Mouse (Mus musculus) intestine, embryonic 14.5 days (tissue): Measurements from ENCODE around the gene Nolc1. TPM values are rescaled to one million over a fixed set of nuclear protein-coding genes. Genes with fewer than 3 reads are reported as not detected.

ENCODE experiments used
- ATAC-seq: fragments of 200-750 bp; cut with Nextera tagmentation; replicated peaks from 2 replicates; pipeline ENCODE4 v1.8.0; 2017; ENCODE audit warnings: low read depth, moderate number of reproducible peaks, moderate TSS enrichment, moderate library complexity; ENCODE audit not compliant: low FRiP score, low TSS enrichment
- DNase-seq: peaks from one replicate; pipeline ENCODE4 v3.0.0-alpha.2; 2018; ENCODE audit warnings: low spot score
- H3K27ac ChIP-seq: fragments of 300-500 bp; sonication (generic); 2 replicates; pipeline ENCODE4 v1.5.1; 2014; ENCODE audit warnings: low read depth, mild to moderate bottlenecking, control low read depth
- H3K27me3 ChIP-seq: fragments of 300-500 bp; sonication (generic); replicated peaks from 2 replicates; pipeline ENCODE4 v1.6.1; 2014; ENCODE audit warnings: low read length, control low read depth; ENCODE audit not compliant: control insufficient read depth, insufficient read depth
- H3K36me3 ChIP-seq: fragments of 300-500 bp; sonication (generic); 2 replicates; pipeline ENCODE4 v1.6.1; 2014; ENCODE audit warnings: low read length, control low read depth; ENCODE audit not compliant: control insufficient read depth, insufficient read depth
- H3K4me1 ChIP-seq: fragments of 300-500 bp; sonication (generic); replicated peaks from 2 replicates; pipeline ENCODE4 v1.6.1; 2014; ENCODE audit warnings: low read length, control low read depth, mixed read lengths; ENCODE audit not compliant: control insufficient read depth, insufficient read depth
- H3K4me2 ChIP-seq: fragments of 300-500 bp; sonication (generic); 2 replicates; pipeline ENCODE4 v1.6.1; 2014; ENCODE audit warnings: low read length
- H3K4me3 ChIP-seq: fragments of 300-500 bp; sonication (generic); 2 replicates; pipeline ENCODE4 v1.5.1; 2014; ENCODE audit warnings: low read depth, low read length, control low read depth, mixed read lengths
- H3K9ac ChIP-seq: fragments of 300-500 bp; sonication (generic); 2 replicates; pipeline ENCODE4 v1.6.1; 2014; ENCODE audit warnings: mild to moderate bottlenecking, low read length
- H3K9me3 ChIP-seq: fragments of 300-500 bp; sonication (generic); 2 replicates; pipeline ENCODE4 v1.6.1; 2016; ENCODE audit warnings: low read length, control low read depth; ENCODE audit not compliant: control insufficient read depth
- WGBS: fragments of 180-500 bp; shearing (Covaris S2); extraction: QIAGEN DNeasy Blood & Tissue Kit; methylation state at CpG from one replicate; pipeline ENCODE4 v1.1.7; 2014; 5-methylcytosine and 5-hydroxymethylcytosine counted together
- polyA plus RNA-seq: library from polyadenylated mRNA; unstranded; fragments of >200 nt; fragmentation: Nextera tagmentation; extraction: Ambion mirVana; gene quantifications from 2 replicates; pipeline ENCODE4 v1.2.1, GENCODE M21; 2014

The Nolc1 gene
- polyA plus RNA-seq, 1 experiment from 2014 or later: 109 TPM

DNA sequence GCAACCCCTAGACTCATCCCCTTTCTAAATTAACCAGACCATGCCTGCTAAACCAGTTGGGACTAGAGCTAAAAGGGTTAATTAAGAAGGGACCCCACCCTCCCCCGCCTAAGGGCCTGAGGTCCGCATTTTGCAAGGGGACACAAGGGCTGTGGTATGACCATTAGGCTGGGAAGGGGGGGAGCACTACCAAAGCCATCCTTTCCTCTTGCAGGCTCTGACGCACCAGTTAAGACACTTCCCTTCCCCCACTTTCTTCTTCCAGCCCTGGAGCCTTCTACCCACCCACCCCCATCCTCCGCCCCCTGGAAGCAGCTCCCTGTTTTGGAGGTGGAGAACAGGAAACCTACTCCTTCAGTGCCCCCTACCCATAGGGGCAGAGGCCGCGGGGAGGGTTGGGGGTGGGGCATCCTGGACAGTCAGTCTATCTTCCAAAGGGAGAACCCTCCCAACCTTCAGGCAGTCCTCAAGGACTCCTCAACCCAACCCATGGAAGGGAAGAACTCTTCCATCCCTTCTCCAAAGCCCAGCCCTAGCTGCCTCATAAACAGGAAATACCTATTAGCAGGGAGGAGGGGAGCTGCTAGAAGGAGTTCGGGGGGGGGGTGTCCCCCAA lies 29.9 kb upstream of the Nolc1 start:
- Histone ChIP-seq H3K9ac (peak overlapping the region; percentile 93), H3K9me3 (no peaks in the 10 kb centered on the region), H3K36me3 (no peaks in the 10 kb centered on the region), H3K27ac (peak overlapping the region; percentile 93), H3K4me3 (peak overlapping the region; percentile 87), H3K4me2 (peak overlapping the region; percentile 100), H3K27me3 (no peaks in the 10 kb centered on the region), H3K4me1 (peaks cover 48% of the 10 kb centered on the region)
- WGBS: 2% methylated on average over 5 of the region's 7 CpGs
- peak; percentile 34 for ATAC-seq
- peak; percentile 84 for DNase-seq

DNA sequence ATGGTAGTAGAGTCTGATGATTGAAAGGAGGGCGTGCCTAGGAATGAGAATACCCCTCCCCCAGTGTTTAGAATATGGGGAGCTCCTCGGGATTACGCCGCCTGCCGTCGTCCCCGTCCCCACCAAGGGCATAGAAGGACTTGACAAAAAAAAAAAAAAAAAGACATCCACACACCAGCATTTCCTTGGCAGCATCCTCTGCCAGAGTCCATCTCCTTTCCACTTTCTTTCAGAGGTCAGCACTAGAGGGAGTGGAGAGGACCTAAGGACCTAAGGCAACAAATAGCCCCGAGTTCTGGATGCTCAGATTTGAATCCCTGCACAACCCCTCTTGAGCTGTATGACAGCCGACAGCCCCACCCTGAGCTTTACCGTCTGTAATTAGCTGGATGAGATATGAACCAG lies 29.0 kb upstream of the Nolc1 start:
- Histone ChIP-seq H3K36me3 (no peaks in the 10 kb centered on the region), H3K27ac (peak overlapping the region; percentile 93), H3K4me2 (peak overlapping the region; percentile 100), H3K9ac (no peak overlapping the region), H3K27me3 (no peaks in the 10 kb centered on the region), H3K9me3 (no peaks in the 10 kb centered on the region), H3K4me3 (no peak overlapping the region), H3K4me1 (peaks cover 40% of the 10 kb centered on the region)
- no peak for DNase-seq
- no peak for ATAC-seq
- 6% methylated on average over 10 of the region's 10 CpGs for WGBS

DNA sequence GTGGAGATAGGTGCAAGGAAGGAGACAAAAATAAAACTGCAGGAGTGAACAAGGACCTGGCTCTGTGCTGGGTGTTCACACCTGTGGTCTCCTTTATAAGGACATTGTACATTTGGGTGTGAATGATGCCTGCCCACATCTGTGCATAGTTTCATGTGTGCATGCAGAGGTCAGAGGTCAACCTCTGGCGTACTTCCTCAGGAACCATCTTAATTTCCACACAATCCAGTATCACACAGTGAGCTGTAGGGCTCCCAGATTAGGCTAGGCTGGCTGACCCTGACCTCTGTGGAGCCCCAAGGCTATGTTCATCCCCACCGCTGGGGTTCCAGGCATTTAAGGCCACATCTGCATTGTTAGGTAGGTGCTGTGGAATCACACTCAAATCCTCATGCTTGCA lies 28.2 kb upstream of the Nolc1 start:
- Histone ChIP-seq H3K9ac (no peak overlapping the region), H3K4me1 (peaks cover 32% of the 10 kb centered on the region), H3K36me3 (no peaks in the 10 kb centered on the region), H3K27me3 (no peaks in the 10 kb centered on the region), H3K4me2 (no peak overlapping the region), H3K9me3 (no peaks in the 10 kb centered on the region), H3K27ac (no peak overlapping the region), H3K4me3 (no peak overlapping the region)
- ATAC-seq (no peak), DNase-seq (no peak)
- 71% methylated on average over 2 of the region's 2 CpGs for WGBS

DNA sequence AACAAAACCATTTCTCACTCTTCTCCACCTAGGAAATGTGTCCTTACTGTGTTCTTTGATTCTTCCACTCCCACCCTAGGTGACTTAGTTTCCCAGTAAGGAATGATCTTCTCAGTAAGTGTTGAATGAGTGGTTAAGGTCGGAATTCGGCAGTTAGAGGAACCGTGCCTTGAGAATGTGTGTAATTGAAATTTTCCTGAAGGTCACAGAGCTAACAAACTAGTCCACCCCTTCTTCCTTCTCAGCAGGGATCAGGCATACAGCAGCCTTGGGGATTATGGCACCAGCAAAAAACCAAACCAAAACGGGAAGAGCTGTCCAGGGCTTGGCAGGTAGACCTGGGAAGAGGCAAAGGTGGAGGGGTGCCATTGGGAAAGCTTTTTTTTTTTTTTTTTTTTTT lies 26.5 kb upstream of the Nolc1 start:
- 66% methylated on average over 4 of the region's 4 CpGs for WGBS
- no peak overlapping the region for H3K27ac ChIP-seq
- H3K4me3 ChIP-seq: no peak overlapping the region
- H3K4me1 ChIP-seq: peaks cover 15% of the 10 kb centered on the region
- H3K27me3 ChIP-seq: no peaks in the 10 kb centered on the region
- ATAC-seq: no peak
- H3K9ac ChIP-seq: no peak overlapping the region
- no peak overlapping the region for H3K4me2 ChIP-seq
- no peaks in the 10 kb centered on the region for H3K9me3 ChIP-seq
- H3K36me3 ChIP-seq: no peaks in the 10 kb centered on the region
- DNase-seq: no peak

DNA sequence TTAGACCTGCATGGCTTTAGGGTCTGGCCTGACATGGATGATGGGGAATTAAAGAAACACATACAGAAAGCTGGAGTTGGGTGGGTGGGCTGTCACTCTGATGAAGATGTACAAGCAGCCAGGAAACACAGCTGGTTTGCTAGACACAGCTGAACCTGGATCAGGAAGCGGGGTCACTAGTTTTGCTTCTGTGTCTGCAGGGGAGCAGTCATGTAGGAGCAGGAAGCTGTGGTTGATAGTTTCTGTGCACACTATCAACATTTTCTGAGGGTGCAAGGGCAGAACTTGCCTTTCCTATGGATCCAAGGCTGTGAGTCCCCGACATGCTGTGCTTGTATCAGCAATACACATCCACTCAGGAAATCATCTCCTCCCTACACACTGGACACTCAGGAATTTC lies 25.2 kb upstream of the Nolc1 start:
- no peak overlapping the region for H3K4me3 ChIP-seq
- no peak overlapping the region for H3K27ac ChIP-seq
- DNase-seq (no peak), ATAC-seq (no peak)
- H3K9me3 ChIP-seq: no peaks in the 10 kb centered on the region
- peaks cover 12% of the 10 kb centered on the region for H3K4me1 ChIP-seq
- WGBS: 73% methylated on average over 2 of the region's 2 CpGs
- no peak overlapping the region for H3K4me2 ChIP-seq
- H3K9ac ChIP-seq: no peak overlapping the region
- no peaks in the 10 kb centered on the region for H3K27me3 ChIP-seq
- H3K36me3 ChIP-seq: no peaks in the 10 kb centered on the region

DNA sequence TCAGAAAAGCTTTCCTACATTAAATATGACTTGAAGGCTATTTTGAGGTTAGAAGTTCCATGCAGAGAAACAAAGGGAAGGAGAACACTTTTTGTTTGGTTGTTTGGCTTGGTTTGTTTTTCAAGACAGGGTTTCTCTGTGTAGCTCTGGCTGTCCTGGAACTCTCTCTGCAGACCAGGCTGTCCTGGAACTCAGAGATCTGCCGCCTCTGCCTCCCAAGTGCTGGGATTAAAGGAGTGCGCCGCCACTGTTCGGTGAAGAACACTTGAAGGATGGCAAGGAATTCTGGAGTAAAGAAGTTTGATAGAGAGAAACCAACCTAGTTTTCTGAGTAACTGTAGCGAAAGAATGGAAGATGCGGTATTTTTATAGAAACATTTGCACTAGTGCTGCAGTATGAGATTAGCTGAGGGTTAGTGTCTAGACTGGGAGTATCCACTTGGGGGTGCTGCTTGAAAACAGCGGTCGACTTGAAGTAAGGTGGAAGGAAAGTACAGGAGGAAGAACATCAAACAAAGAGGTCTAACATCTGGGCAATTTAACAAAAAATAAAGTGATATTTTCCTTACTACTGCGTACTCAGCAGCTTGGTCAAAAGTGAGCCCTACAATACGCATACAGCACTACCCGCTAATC lies 19.8 kb upstream of the Nolc1 start:
- Histone ChIP-seq H3K4me2 (peak overlapping the region; percentile 84), H3K4me3 (peak overlapping the region; percentile 88), H3K27me3 (no peaks in the 10 kb centered on the region), H3K36me3 (no peaks in the 10 kb centered on the region), H3K9ac (peak overlapping the region; percentile 70; the same call in 1 of the 2 replicates), H3K4me1 (peaks cover 8% of the 10 kb centered on the region), H3K9me3 (no peaks in the 10 kb centered on the region), H3K27ac (peak overlapping the region; percentile 95; the same call in 1 of the 2 replicates)
- DNase-seq (no peak), ATAC-seq (peak; percentile 69)
- 2% methylated on average over 11 of the region's 11 CpGs for WGBS

DNA sequence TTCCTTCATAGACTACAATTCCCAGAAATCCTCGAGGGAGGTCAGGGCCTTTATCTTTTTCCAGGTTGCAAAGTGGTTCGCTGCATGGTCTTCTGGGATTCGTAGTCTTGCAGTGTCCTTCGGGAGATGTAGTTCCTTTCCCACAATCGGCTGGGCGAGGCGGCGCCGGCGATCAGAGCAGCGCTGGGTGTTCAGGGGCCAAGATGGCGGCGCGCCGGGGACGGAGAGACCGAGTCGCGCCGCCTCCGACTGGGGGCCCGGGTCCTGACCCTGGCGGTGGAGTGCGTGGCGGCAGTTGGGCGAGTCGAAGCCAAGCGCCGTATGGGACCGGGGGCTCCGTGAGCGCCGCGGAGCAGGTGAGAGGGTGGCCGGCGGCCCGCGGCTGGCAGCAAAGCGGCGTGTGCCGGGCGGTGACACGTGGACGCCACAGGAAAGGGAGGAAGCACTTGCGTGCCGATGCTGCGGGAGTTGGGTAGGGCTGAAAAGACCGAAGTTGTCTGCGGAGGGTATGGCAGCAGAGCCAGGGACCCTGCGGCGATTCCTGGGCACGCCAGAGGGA lies 19.2 kb upstream of the Nolc1 start:
- no peaks in the 10 kb centered on the region for H3K27me3 ChIP-seq
- peak overlapping the region; percentile 88 for H3K4me3 ChIP-seq
- H3K9ac ChIP-seq: peak overlapping the region; percentile 70
- H3K9me3 ChIP-seq: no peaks in the 10 kb centered on the region
- H3K27ac ChIP-seq: peak overlapping the region; percentile 95
- DNase-seq (peak; percentile 92), ATAC-seq (peak; percentile 93)
- peaks cover 8% of the 10 kb centered on the region for H3K4me1 ChIP-seq
- H3K36me3 ChIP-seq: peaks cover 3% of the 10 kb centered on the region
- WGBS: under 1% methylated on average over 52 of the region's 52 CpGs
- H3K4me2 ChIP-seq: peak overlapping the region; percentile 84

DNA sequence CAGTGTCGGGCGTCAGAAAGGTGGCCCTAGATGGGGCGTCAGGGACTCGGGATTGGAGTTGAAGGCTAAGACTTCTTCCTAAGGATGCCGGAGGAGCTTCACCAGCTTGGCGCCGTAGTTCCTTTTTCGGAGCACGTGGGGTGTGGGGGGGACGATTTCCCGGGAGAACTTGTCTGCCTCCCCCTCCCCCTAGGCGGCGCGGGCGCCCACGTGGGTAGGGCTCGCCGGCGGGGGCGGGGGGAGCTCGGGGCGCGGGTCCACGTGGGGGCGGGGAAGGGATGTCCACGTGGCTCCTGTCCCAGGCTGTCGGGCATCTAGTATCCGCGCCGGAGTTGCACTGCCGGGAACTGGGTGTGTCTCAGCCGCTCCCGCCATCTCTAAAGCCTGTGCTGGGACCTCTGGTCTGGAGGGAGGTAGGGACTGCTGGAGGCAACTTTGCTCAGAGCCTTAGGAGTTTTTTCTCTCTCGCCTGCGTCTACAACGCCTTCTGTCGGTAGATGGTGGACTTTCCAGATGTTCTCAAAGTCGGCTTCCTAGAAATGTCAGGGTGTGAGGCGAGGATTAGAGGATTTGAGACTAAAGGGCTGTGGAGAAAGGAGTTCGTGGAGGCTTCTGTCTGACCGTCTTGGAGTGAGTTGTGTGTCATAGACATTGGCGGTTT lies 18.6 kb upstream of the Nolc1 start:
- ATAC-seq (peak; percentile 77), DNase-seq (peak; percentile 92)
- Histone ChIP-seq H3K36me3 (peaks cover 9% of the 10 kb centered on the region), H3K27ac (peak overlapping the region; percentile 95), H3K4me3 (peak overlapping the region; percentile 88), H3K9ac (peak overlapping the region; percentile 70), H3K4me1 (peaks cover 8% of the 10 kb centered on the region), H3K9me3 (no peaks in the 10 kb centered on the region), H3K4me2 (peak overlapping the region; percentile 84), H3K27me3 (no peaks in the 10 kb centered on the region)
- 2% methylated on average over 37 of the region's 42 CpGs for WGBS
